In the genomic region with DNA sequence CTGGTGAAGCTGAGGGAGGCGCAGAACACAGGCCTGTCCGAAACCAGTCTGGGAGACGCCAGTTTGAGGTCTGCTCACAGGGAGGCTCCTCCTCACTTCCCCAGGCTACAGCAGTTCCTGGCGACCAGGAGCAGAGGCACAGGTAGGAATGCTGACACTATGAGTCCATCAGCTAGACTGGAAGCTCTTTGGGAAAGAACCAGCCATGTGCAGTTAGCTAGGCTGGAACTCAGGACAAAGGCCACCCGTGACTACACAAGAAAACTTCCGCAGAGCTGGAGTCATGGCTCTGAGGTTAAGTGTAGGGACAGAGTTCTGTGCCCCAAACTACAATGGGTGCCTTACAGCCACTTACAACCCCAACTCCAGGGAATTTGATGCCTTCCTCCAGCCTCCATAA, we compare ENCODE assay signal across 22 mouse cellular contexts. TPM values are rescaled to one million over a fixed set of nuclear protein-coding genes. Genes with fewer than 3 reads are reported as not detected.
DNase-seq lines count a peak whose midpoint lies in the region; ATAC-seq and TF ChIP-seq lines count a peak whose summit lies in the region.
"Had no signal": no experiment of that assay in that cellular context is flagged by ENCODE, and none has a peak within 500 bp of the region (broad histone marks: within the 10 kb centered on the region; RNA-seq: fewer than 3 reads in every experiment).

No protein-coding gene starts in this region.

- no peak for TF ChIP-seq POLR2A in kidney, adult 2 months (IDR thresholded peaks at IDR 0.05; ENCODE audit: low read depth, low read length)
- no peak for TF ChIP-seq POLR2A in liver, adult 2 months (IDR thresholded peaks at IDR 0.05; ENCODE audit: extremely low read depth, insufficient read depth, low read length)

- H3K27me3 ChIP-seq in embryonic facial prominence, embryonic 13.5 days = no peaks in the 10 kb centered on the region; the same call in 1 of the 2 replicates
- H3K27me3 ChIP-seq in embryonic facial prominence, embryonic 10.5 days (replicated peaks; ENCODE audit: low read depth, poor library complexity, severe bottlenecking) = 0 out of 2 replicates have a peak, but pooled peaks cover under 1% of the 10 kb centered on the region
- no peaks in the 10 kb centered on the region for H3K27me3 ChIP-seq in kidney, adult 2 months (replicated peaks; ENCODE audit: control insufficient read depth, insufficient read depth, low read length)
- no peaks in the 10 kb centered on the region for H3K27me3 ChIP-seq in liver, adult 2 months (ENCODE audit: control insufficient read depth, insufficient read depth, low read length)
- H3K27me3 ChIP-seq in liver, postnatal 0 days (ENCODE audit: insufficient read depth, low read length) = no peaks in the 10 kb centered on the region
- no peaks in the 10 kb centered on the region for H3K27me3 ChIP-seq in liver, embryonic 15.5 days
- H3K27me3 ChIP-seq in lung, postnatal 0 days (replicated peaks; ENCODE audit: insufficient read depth, low read length) = no peaks in the 10 kb centered on the region
- H3K27me3 ChIP-seq: midbrain, embryonic 15.5 days; neural tube, embryonic 13.5 days had no signal

- 0 out of 2 replicates have a peak overlapping the region, but pooled peaks have one; percentile 21 for H3K9ac ChIP-seq in embryonic facial prominence, embryonic 13.5 days
- no peak overlapping the region for H3K9ac ChIP-seq in liver, adult 2 months (ENCODE audit: low read depth, low read length)
- no peak overlapping the region for H3K9ac ChIP-seq in liver, postnatal 0 days (replicated peaks)
- H3K9ac ChIP-seq in liver, embryonic 15.5 days = peak overlapping the region; percentile 5; the same call in 1 of the 2 replicates
- no peak overlapping the region for H3K9ac ChIP-seq in lung, postnatal 0 days (replicated peaks; ENCODE audit: low read depth)
- H3K9ac ChIP-seq: forebrain, postnatal 0 days; hindbrain, embryonic 14.5 days; lung, embryonic 14.5 days; midbrain, embryonic 15.5 days; neural tube, embryonic 13.5 days had no signal

- TF ChIP-seq EP300 in liver, postnatal 0 days (IDR thresholded peaks at IDR 0.05; ENCODE audit: low read depth) = no peak
- TF ChIP-seq EP300 in lung, postnatal 0 days (IDR thresholded peaks at IDR 0.05) = no peak

- no peak overlapping the region for H3K27ac ChIP-seq in embryonic facial prominence, embryonic 13.5 days
- no peak overlapping the region for H3K27ac ChIP-seq in embryonic facial prominence, embryonic 10.5 days (replicated peaks)
- no peak overlapping the region for H3K27ac ChIP-seq in kidney, adult 2 months (ENCODE audit: insufficient read depth, low read depth, low read length)
- 0 out of 2 replicates have a peak overlapping the region, but pooled peaks have one; percentile 3 for H3K27ac ChIP-seq in liver, adult 2 months (replicated peaks; ENCODE audit: insufficient read depth, low read depth, low read length)
- H3K27ac ChIP-seq in liver, postnatal 0 days (ENCODE audit: low read depth) = no peak overlapping the region
- H3K27ac ChIP-seq in liver, embryonic 15.5 days (replicated peaks) = no peak overlapping the region
- H3K27ac ChIP-seq in lung, postnatal 0 days (ENCODE audit: low read length) = no peak overlapping the region
- H3K27ac ChIP-seq: hindbrain, embryonic 14.5 days; midbrain, embryonic 15.5 days; neural tube, embryonic 13.5 days had no signal

- peaks cover 53% of the 10 kb centered on the region for H3K4me1 ChIP-seq in embryonic facial prominence, embryonic 13.5 days
- peaks cover 57% of the 10 kb centered on the region for H3K4me1 ChIP-seq in embryonic facial prominence, embryonic 10.5 days
- H3K4me1 ChIP-seq in kidney, adult 2 months (ENCODE audit: control insufficient read depth, insufficient read depth, low read length) = peaks cover 25% of the 10 kb centered on the region; the same call in 1 of the 2 replicates
- H3K4me1 ChIP-seq in liver, adult 2 months (ENCODE audit: control insufficient read depth, insufficient read depth, low read length) = peaks cover 29% of the 10 kb centered on the region
- peaks cover 37% of the 10 kb centered on the region for H3K4me1 ChIP-seq in liver, postnatal 0 days (ENCODE audit: insufficient read depth)
- H3K4me1 ChIP-seq in liver, embryonic 15.5 days (replicated peaks) = peaks cover 67% of the 10 kb centered on the region
- H3K4me1 ChIP-seq in lung, postnatal 0 days (ENCODE audit: insufficient read depth, low read depth, low read length) = peaks cover 13% of the 10 kb centered on the region; the same call in 1 of the 2 replicates

- H3K79me2 ChIP-seq in liver, adult 2 months (ENCODE audit: control insufficient read depth, insufficient read depth, low read length) = peaks cover 20% of the 10 kb centered on the region

- TF ChIP-seq CTCF in kidney, adult 2 months (conservative IDR thresholded peaks at IDR 0.05; ENCODE audit: insufficient read depth, insufficient read length, low read depth, low read length) = no peak
- no peak for TF ChIP-seq CTCF in liver, adult 2 months (IDR thresholded peaks at IDR 0.05; ENCODE audit: low read depth, low read length)
- TF ChIP-seq CTCF in liver, postnatal 0 days (IDR thresholded peaks at IDR 0.05; ENCODE audit: low read depth) = no peak
- TF ChIP-seq CTCF in lung, postnatal 0 days (IDR thresholded peaks at IDR 0.05) = no peak

- ATAC-seq in embryonic facial prominence, embryonic 13.5 days (ENCODE audit: insufficient number of reproducible peaks, insufficient read depth, low FRiP score, low TSS enrichment, low read depth) = no peak
- no peak for ATAC-seq in liver, postnatal 0 days
- no peak for ATAC-seq in liver, embryonic 15.5 days (ENCODE audit: insufficient read depth)
- no peak for ATAC-seq in lung, postnatal 0 days
- ATAC-seq: forebrain, postnatal 0 days; inflammation-experienced regulatory T-cells, adult 6 months; midbrain, embryonic 15.5 days had no signal

- no peaks in the 10 kb centered on the region for H3K9me3 ChIP-seq in embryonic facial prominence, embryonic 13.5 days
- H3K9me3 ChIP-seq in embryonic facial prominence, embryonic 10.5 days = no peaks in the 10 kb centered on the region
- no peaks in the 10 kb centered on the region for H3K9me3 ChIP-seq in liver, postnatal 0 days (ENCODE audit: low read length)
- H3K9me3 ChIP-seq in liver, embryonic 15.5 days (replicated peaks) = no peaks in the 10 kb centered on the region
- H3K9me3 ChIP-seq in lung, postnatal 0 days (ENCODE audit: low read length) = no peaks in the 10 kb centered on the region
- H3K9me3 ChIP-seq: midbrain, embryonic 15.5 days; neural tube, embryonic 13.5 days had no signal

- peaks cover 40% of the 10 kb centered on the region for H3K36me3 ChIP-seq in embryonic facial prominence, embryonic 13.5 days
- peaks cover 69% of the 10 kb centered on the region for H3K36me3 ChIP-seq in embryonic facial prominence, embryonic 10.5 days (replicated peaks)
- H3K36me3 ChIP-seq in kidney, adult 2 months (ENCODE audit: control insufficient read depth, insufficient read depth, low read length) = no peaks in the 10 kb centered on the region
- H3K36me3 ChIP-seq in liver, adult 2 months (ENCODE audit: control insufficient read depth, insufficient read depth, low read length) = no peaks in the 10 kb centered on the region; the same call in 1 of the 2 replicates
- peaks cover 14% of the 10 kb centered on the region for H3K36me3 ChIP-seq in liver, postnatal 0 days (replicated peaks; ENCODE audit: insufficient read depth, low read length)
- peaks cover 36% of the 10 kb centered on the region for H3K36me3 ChIP-seq in liver, embryonic 15.5 days (replicated peaks)
- no peaks in the 10 kb centered on the region for H3K36me3 ChIP-seq in lung, postnatal 0 days (ENCODE audit: insufficient read depth, low read length)
- H3K36me3 ChIP-seq: midbrain, embryonic 15.5 days had no signal

- H3K4me3 ChIP-seq in embryonic facial prominence, embryonic 13.5 days = no peak overlapping the region
- no peak overlapping the region for H3K4me3 ChIP-seq in embryonic facial prominence, embryonic 10.5 days
- H3K4me3 ChIP-seq in kidney, adult 2 months (ENCODE audit: insufficient read depth, low read depth, low read length) = no peak overlapping the region
- no peak overlapping the region for H3K4me3 ChIP-seq in liver, adult 2 months (ENCODE audit: insufficient read depth, low read depth, low read length)
- no peak overlapping the region for H3K4me3 ChIP-seq in liver, postnatal 0 days (ENCODE audit: low read depth, low read length)
- H3K4me3 ChIP-seq in liver, embryonic 15.5 days (replicated peaks) = no peak overlapping the region
- H3K4me3 ChIP-seq in lung, postnatal 0 days (ENCODE audit: low read depth, low read length) = no peak overlapping the region
- H3K4me3 ChIP-seq: midbrain, embryonic 15.5 days; neural tube, embryonic 13.5 days had no signal

- DNase-seq in embryonic facial prominence, embryonic 10.5 days (ENCODE audit: low spot score) = no peak
- peak; percentile 74 for DNase-seq in kidney, adult 2 months
- no peak for DNase-seq in kidney, postnatal 14 days
- peak; percentile 49 for DNase-seq in liver, adult 2 months (ENCODE audit: extremely low read depth, low read depth, low spot score)
- no peak for DNase-seq in liver, postnatal 0 days
- no peak for DNase-seq in lung, postnatal 0 days (ENCODE audit: low spot score)
- DNase-seq: adrenal gland, postnatal 10 days; cerebellum, adult 2 months; forebrain, postnatal 0 days; gastrocnemius, postnatal 36 days; heart, postnatal 4 days; lung, embryonic 14.5 days; lung, postnatal 36 days; retina, postnatal 1 day; right cerebral cortex, postnatal 25 days; spleen, adult 18-20 months had no signal

- H3K4me2 ChIP-seq in embryonic facial prominence, embryonic 13.5 days = no peak overlapping the region
- H3K4me2 ChIP-seq in liver, postnatal 0 days (ENCODE audit: low read depth, low read length) = no peak overlapping the region
- H3K4me2 ChIP-seq in liver, embryonic 15.5 days = no peak overlapping the region
- no peak overlapping the region for H3K4me2 ChIP-seq in lung, postnatal 0 days (replicated peaks; ENCODE audit: low read depth, low read length)
- H3K4me2 ChIP-seq: hindbrain, embryonic 14.5 days; lung, embryonic 14.5 days; midbrain, embryonic 15.5 days; neural tube, embryonic 13.5 days had no signal

- 85% methylated on average over 6 of the region's 6 CpGs for WGBS in embryonic facial prominence, embryonic 13.5 days
- 87% methylated on average over 6 of the region's 6 CpGs for WGBS in embryonic facial prominence, embryonic 10.5 days
- 61% methylated on average over 6 of the region's 6 CpGs for WGBS in kidney, adult 2 months
- WGBS in liver, adult 2 months = 57% methylated on average over 6 of the region's 6 CpGs
- 77% methylated on average over 6 of the region's 6 CpGs for WGBS in liver, postnatal 0 days (ENCODE audit: insufficient replicate concordance)
- WGBS in liver, embryonic 15.5 days (ENCODE audit: insufficient replicate concordance) = 76% methylated on average over 6 of the region's 6 CpGs
- 85% methylated on average over 6 of the region's 6 CpGs for WGBS in lung, postnatal 0 days

RNA-seq across cellular contexts. Expression of gene Tssk6, which starts 4.1 kb away (rescaled TPM):
- 4.5 and 4.7 TPM in 2 replicates for polyA plus RNA-seq in embryonic facial prominence, embryonic 13.5 days (2015; fragmentation: Nextera tagmentation; extraction: Ambion mirVana)
- polyA plus RNA-seq in embryonic facial prominence, embryonic 10.5 days (2016; fragmentation: Nextera tagmentation; extraction: Ambion mirVana) = 4.4 and 4.8 TPM in 2 replicates
- 1.3 and 1.5 TPM in 2 replicates for polyA plus RNA-seq in kidney, adult 2 months (2012; rRNA removed)
- total RNA-seq in liver, adult 2 months (2014; rRNA removed) = not detected in 2 replicates
- 0.09 TPM in 1 of 2 replicates, not detected in the other for polyA plus RNA-seq in liver, adult 2 months (2012; rRNA removed)
- polyA plus RNA-seq in liver, postnatal 0 days (2015; fragmentation: Nextera tagmentation; extraction: Ambion mirVana) = 1.3 and 1.7 TPM in 2 replicates
- 2.1 TPM in 2 replicates for polyA plus RNA-seq in liver, embryonic 15.5 days (2015; fragmentation: Nextera tagmentation; extraction: Ambion mirVana)
- 1.9 and 2.3 TPM in 2 replicates for polyA plus RNA-seq in lung, postnatal 0 days (2015; fragmentation: Nextera tagmentation; extraction: Ambion mirVana)
- total RNA-seq: gastrocnemius, postnatal 36 days had no signal

RNA-seq across cellular contexts. Expression of gene Ndufa13, which starts 4.5 kb away (rescaled TPM):
- polyA plus RNA-seq in embryonic facial prominence, embryonic 13.5 days (2015; fragmentation: Nextera tagmentation; extraction: Ambion mirVana) = 178 and 184 TPM in 2 replicates
- polyA plus RNA-seq in embryonic facial prominence, embryonic 10.5 days (2016; fragmentation: Nextera tagmentation; extraction: Ambion mirVana) = 159 and 164 TPM in 2 replicates
- 283 and 372 TPM in 2 replicates for polyA plus RNA-seq in kidney, adult 2 months (2012; rRNA removed)
- 132 and 141 TPM in 2 replicates for total RNA-seq in liver, adult 2 months (2014; rRNA removed)
- 206 and 221 TPM in 2 replicates for polyA plus RNA-seq in liver, adult 2 months (2012; rRNA removed)
- polyA plus RNA-seq in liver, postnatal 0 days (2015; fragmentation: Nextera tagmentation; extraction: Ambion mirVana) = 152 TPM in 2 replicates
- polyA plus RNA-seq in liver, embryonic 15.5 days (2015; fragmentation: Nextera tagmentation; extraction: Ambion mirVana) = 89.7 and 96.9 TPM in 2 replicates
- 165 and 177 TPM in 2 replicates for polyA plus RNA-seq in lung, postnatal 0 days (2015; fragmentation: Nextera tagmentation; extraction: Ambion mirVana)

RNA-seq across cellular contexts. Expression of gene Yjefn3, which starts 4.7 kb away (rescaled TPM):
- polyA plus RNA-seq in embryonic facial prominence, embryonic 13.5 days (2015; fragmentation: Nextera tagmentation; extraction: Ambion mirVana) = 3.6 TPM in 2 replicates
- polyA plus RNA-seq in embryonic facial prominence, embryonic 10.5 days (2016; fragmentation: Nextera tagmentation; extraction: Ambion mirVana) = 4.2 and 4.3 TPM in 2 replicates
- polyA plus RNA-seq in kidney, adult 2 months (2012; rRNA removed) = 3.9 and 5.6 TPM in 2 replicates
- 0.20 and 0.83 TPM in 2 replicates for total RNA-seq in liver, adult 2 months (2014; rRNA removed)
- polyA plus RNA-seq in liver, adult 2 months (2012; rRNA removed) = 1.4 and 2.0 TPM in 2 replicates
- polyA plus RNA-seq in liver, postnatal 0 days (2015; fragmentation: Nextera tagmentation; extraction: Ambion mirVana) = 0.72 and 0.89 TPM in 2 replicates
- polyA plus RNA-seq in liver, embryonic 15.5 days (2015; fragmentation: Nextera tagmentation; extraction: Ambion mirVana) = 0.51 and 0.54 TPM in 2 replicates
- 2.1 and 3.4 TPM in 2 replicates for polyA plus RNA-seq in lung, postnatal 0 days (2015; fragmentation: Nextera tagmentation; extraction: Ambion mirVana)

RNA-seq across cellular contexts. Expression of gene Cilp2, which starts 10.4 kb away (rescaled TPM):
- 0.96 and 1.1 TPM in 2 replicates for polyA plus RNA-seq in embryonic facial prominence, embryonic 13.5 days (2015; fragmentation: Nextera tagmentation; extraction: Ambion mirVana)
- polyA plus RNA-seq in embryonic facial prominence, embryonic 10.5 days (2016; fragmentation: Nextera tagmentation; extraction: Ambion mirVana) = 0.39 and 0.54 TPM in 2 replicates
- 0.11 and 0.16 TPM in 2 replicates for polyA plus RNA-seq in kidney, adult 2 months (2012; rRNA removed)
- under 0.01 TPM in 1 of 2 replicates, not detected in the other for total RNA-seq in liver, adult 2 months (2014; rRNA removed)
- polyA plus RNA-seq in liver, adult 2 months (2012; rRNA removed) = 0.01 and 0.05 TPM in 2 replicates
- polyA plus RNA-seq in liver, postnatal 0 days (2015; fragmentation: Nextera tagmentation; extraction: Ambion mirVana) = 0.02 TPM in 1 of 2 replicates, not detected in the other
- 0.03 and 0.06 TPM in 2 replicates for polyA plus RNA-seq in liver, embryonic 15.5 days (2015; fragmentation: Nextera tagmentation; extraction: Ambion mirVana)
- polyA plus RNA-seq in lung, postnatal 0 days (2015; fragmentation: Nextera tagmentation; extraction: Ambion mirVana) = 0.17 and 0.36 TPM in 2 replicates
- polyA plus RNA-seq: inflammation-experienced regulatory T-cells, adult 6 months had no signal

Comparison
In these comparisons a context has a peak if more than half of its experiments do, and no peak if none do; other contexts are left out.
1. H3K9ac ChIP-seq: peak in embryonic facial prominence, embryonic 13.5 days (single experiment) and liver, embryonic 15.5 days (single experiment); none in liver, adult 2 months (single experiment), liver, postnatal 0 days (single experiment) and lung, postnatal 0 days (single experiment).
2. DNase-seq: peak in kidney, adult 2 months (single experiment) and liver, adult 2 months (single experiment); none in embryonic facial prominence, embryonic 10.5 days (single experiment), kidney, postnatal 14 days (single experiment), liver, postnatal 0 days (single experiment) and lung, postnatal 0 days (single experiment).